Mouse (Mus musculus) ES-E14 (cell line): ENCODE measurements around the gene Dpt. TPM values are rescaled to one million over a fixed set of nuclear protein-coding genes. Genes with fewer than 3 reads are reported as not detected.

Experiments used
- DNase-seq: peaks from one replicate; pipeline ENCODE4 v3.0.0-alpha.2; 2013; ENCODE audit warnings: low read depth, low spot score
- H3K27ac ChIP-seq: 2 replicates; pipeline ENCODE4 v1.5.1; 2012; ENCODE audit warnings: low read depth, mild to moderate bottlenecking, low read length, moderate library complexity, mixed read lengths; ENCODE audit not compliant: poor library complexity, insufficient read depth, severe bottlenecking
- H3K36me3 ChIP-seq: 2 replicates; pipeline ENCODE4 v1.6.1; 2012; ENCODE audit warnings: mild to moderate bottlenecking, low read length, moderate library complexity, mixed read lengths; ENCODE audit not compliant: control insufficient read depth, poor library complexity, insufficient read depth, severe bottlenecking
- H3K4me1 ChIP-seq, 2 experiments: fragments of 150-350 bp in 1 of 2; sonication (generic) in 1 of 2; 2 replicates each; pipeline ENCODE4 v1.6.1; 2012; ENCODE audit warnings: low read length in 2 of 2, mild to moderate bottlenecking in 1 of 2, mixed read lengths in 1 of 2; ENCODE audit not compliant: control insufficient read depth in 2 of 2, insufficient read depth in 2 of 2, poor library complexity in 1 of 2
- H3K4me3 ChIP-seq, 2 experiments: fragments of 150-350 bp in 1 of 2; sonication (generic) in 1 of 2; 2 replicates each; pipeline ENCODE4 v1.5.1; 2012; ENCODE audit warnings: low read length in 2 of 2, low read depth in 1 of 2, mild to moderate bottlenecking in 1 of 2, mixed read lengths in 1 of 2; ENCODE audit not compliant: insufficient read depth in 1 of 2, poor library complexity in 1 of 2, severe bottlenecking in 1 of 2
- H3K9ac ChIP-seq: 2 replicates; pipeline ENCODE4 v1.6.1; 2012; ENCODE audit warnings: low read depth, mild to moderate bottlenecking, low read length, mixed read lengths; ENCODE audit not compliant: poor library complexity, insufficient read depth, severe bottlenecking
- H3K9me3 ChIP-seq: fragments of 150-350 bp; sonication (generic); 2 replicates; pipeline ENCODE4 v1.6.1; 2012; ENCODE audit warnings: low read depth, mild to moderate bottlenecking, low read length; ENCODE audit not compliant: control insufficient read depth, insufficient read depth
- CHD2 ChIP-seq: IDR thresholded peaks from 2 replicates; pipeline ENCODE4 v1.6.1; 2014; ENCODE audit warnings: mild to moderate bottlenecking, low read depth, low read length, inconsistent platforms
- HCFC1 ChIP-seq: IDR thresholded peaks from 2 replicates; pipeline ENCODE4 v1.6.1; 2012; ENCODE audit warnings: low read length, inconsistent platforms, borderline replicate concordance; ENCODE audit not compliant: insufficient read depth
- MAFK ChIP-seq: IDR thresholded peaks from 2 replicates; pipeline ENCODE4 v1.6.1; 2014; ENCODE audit warnings: mild to moderate bottlenecking, low read depth, low read length, inconsistent platforms; ENCODE audit not compliant: insufficient read depth
- ZC3H11A ChIP-seq: IDR thresholded peaks from 2 replicates; pipeline ENCODE4 v1.6.1; 2012; ENCODE audit warnings: low read depth, mild to moderate bottlenecking, inconsistent platforms, low read length, borderline replicate concordance
- ZNF384 ChIP-seq: IDR thresholded peaks from 2 replicates; pipeline ENCODE4 v1.6.1; 2012; ENCODE audit warnings: low read depth, low read length, inconsistent platforms
- in situ Hi-C, 2 experiments: fragments of 600-800 bp; cut with MboI; formaldehyde crosslinking; loops; one replicate each; pipeline ENCODE4 v1.15.1; 2025; ENCODE audit warnings: low sequenced_read_pairs in 2 of 2, inconsistent platforms in 1 of 2; ENCODE audit not compliant: unreplicated experiment in 2 of 2
- total RNA-seq: library from RNA; depleted of rRNA; stranded (reverse); fragments of 300-350 nt; gene quantifications from 2 replicates; pipeline ENCODE4 v1.2.3, GENCODE M21; 2012

Dpt gene
- total RNA-seq, 1 experiment, result not detected

- no peak overlapping the region for H3K4me3 ChIP-seq
- in situ Hi-C loops, result no loop called here
- H3K9ac ChIP-seq, result no peak overlapping the region
- no peak for TF ChIP-seq CHD2
- TF ChIP-seq HCFC1, result no peak
- TF ChIP-seq MAFK, result no peak
- no peak for TF ChIP-seq ZNF384
- no peak for TF ChIP-seq ZC3H11A
- no peak overlapping the region for H3K27ac ChIP-seq
- DNase-seq, result no peak
- H3K9me3 ChIP-seq, result no peaks in the 10 kb centered on the region
- no peaks in the 10 kb centered on the region for H3K4me1 ChIP-seq
- H3K36me3 ChIP-seq, result no peaks in the 10 kb centered on the region
These were observed 2.1 kb downstream of the Dpt start for GRCm38 (mm10) chr1:164798471-164798922.

DNA sequence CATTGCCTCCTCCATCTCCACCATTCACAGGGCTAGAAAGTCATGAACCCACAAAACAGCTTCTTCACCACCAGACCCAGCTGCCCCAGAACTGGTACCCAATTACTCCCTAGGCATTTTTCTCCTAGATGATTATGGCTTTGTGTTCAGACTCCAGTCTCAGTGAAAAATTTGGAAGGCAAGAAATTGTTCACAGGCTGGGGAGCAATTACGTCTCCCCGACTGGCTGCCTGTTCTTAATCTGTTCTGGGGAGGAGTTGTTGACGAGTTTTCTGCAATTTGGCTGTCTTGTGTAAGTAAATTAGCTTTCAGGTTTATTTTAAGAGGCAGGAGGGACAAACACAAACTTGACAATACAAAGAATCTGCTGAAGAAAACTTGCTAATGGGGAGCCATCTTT lies 2.7 kb downstream of the Dpt start:
- Histone ChIP-seq H3K4me3 (no peak overlapping the region), H3K36me3 (no peaks in the 10 kb centered on the region), H3K9me3 (no peaks in the 10 kb centered on the region), H3K9ac (no peak overlapping the region), H3K27ac (no peak overlapping the region), H3K4me1 (no peaks in the 10 kb centered on the region)
- TF ChIP-seq CHD2 (no peak), ZC3H11A (no peak), HCFC1 (no peak), ZNF384 (no peak), MAFK (no peak)
- no peak for DNase-seq
- in situ Hi-C loops, result no loop called here

DNA sequence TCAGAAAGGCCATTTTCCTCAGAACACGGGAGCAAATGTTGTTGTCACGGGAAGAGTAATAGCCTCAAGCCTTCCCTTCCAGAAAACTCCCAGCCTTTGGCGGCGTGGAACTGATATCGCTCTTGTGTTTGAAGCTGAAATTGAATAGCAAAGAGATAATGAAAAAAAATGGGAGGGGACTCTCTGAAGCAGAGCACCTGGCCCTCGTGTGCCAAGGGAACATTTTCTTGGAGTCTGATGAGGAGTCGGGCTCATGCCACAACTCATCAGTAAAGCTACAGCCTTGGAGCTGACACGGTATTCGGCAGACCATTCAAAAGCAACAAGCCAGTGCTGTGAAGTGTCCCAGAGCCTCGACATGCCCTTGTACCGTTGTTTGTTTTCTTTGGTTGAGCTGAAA lies 7.8 kb downstream of the Dpt start:
- Histone ChIP-seq H3K4me3 (no peak overlapping the region), H3K36me3 (no peaks in the 10 kb centered on the region), H3K27ac (no peak overlapping the region), H3K9ac (no peak overlapping the region), H3K4me1 (no peaks in the 10 kb centered on the region), H3K9me3 (no peaks in the 10 kb centered on the region)
- in situ Hi-C loops, result no loop called here
- DNase-seq, result no peak
- TF ChIP-seq ZNF384 (no peak), ZC3H11A (no peak), MAFK (no peak), CHD2 (no peak), HCFC1 (no peak)

DNA sequence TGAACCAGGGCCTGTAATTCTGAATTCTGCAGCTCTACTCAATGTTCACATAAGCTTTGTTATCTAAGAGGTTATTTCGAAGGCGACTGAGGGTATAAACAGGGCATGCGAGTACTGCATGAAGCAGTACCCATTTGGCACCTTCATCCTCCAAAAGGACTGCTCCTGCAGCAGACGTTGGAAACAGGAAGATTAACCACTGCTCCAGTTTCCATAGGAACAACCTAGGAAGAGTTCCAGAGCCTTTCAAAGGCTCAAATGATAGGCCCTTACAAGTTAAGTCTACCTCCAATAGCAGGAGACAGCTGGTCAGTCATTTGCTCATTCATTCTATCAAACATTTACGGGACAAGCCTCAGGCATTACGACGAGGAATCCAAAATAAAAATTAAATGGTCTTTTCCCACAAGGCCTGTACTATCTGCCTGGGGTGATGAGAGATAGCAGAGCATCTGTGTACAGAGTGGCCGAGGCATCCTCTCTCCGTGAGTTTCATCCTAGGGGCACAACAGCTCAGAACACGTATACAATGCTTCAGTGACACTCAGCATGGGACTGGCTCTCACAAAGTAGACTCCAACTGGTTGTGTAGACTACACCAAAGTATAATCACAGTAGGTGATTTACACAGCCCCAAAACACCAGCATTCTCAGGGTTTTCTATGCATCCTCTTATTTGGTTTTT lies 8.4 kb downstream of the Dpt start:
- no peaks in the 10 kb centered on the region for H3K36me3 ChIP-seq
- in situ Hi-C loops, result no loop called here
- no peak overlapping the region for H3K9ac ChIP-seq
- no peak overlapping the region for H3K27ac ChIP-seq
- H3K4me1 ChIP-seq, result no peaks in the 10 kb centered on the region
- no peak for DNase-seq
- TF ChIP-seq ZNF384 (no peak), MAFK (no peak), CHD2 (no peak), ZC3H11A (no peak)
- H3K4me3 ChIP-seq, result no peak overlapping the region
- H3K9me3 ChIP-seq, result no peaks in the 10 kb centered on the region

DNA sequence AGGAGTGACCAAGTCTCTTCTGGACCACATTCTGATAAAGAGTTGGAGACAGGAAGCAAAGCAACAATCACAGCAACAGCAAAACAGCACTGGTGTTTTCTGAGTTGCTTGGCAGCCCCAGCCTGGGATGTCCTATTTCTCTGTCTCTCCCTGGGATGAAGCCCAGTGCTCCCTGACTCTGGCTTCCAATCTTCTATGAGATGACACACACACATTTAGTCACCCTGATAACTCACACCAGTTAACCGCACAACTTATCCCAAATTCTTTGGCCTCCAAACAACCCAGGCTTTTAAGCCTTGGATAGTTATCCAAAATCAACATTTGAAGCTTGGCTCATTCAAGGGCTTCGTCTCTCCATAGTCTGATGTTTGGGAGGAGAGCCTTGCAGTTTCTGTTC lies 12.9 kb downstream of the Dpt start:
- H3K27ac ChIP-seq, result no peak overlapping the region
- H3K9me3 ChIP-seq, result no peaks in the 10 kb centered on the region
- H3K4me1 ChIP-seq, result no peaks in the 10 kb centered on the region
- no peak for TF ChIP-seq ZC3H11A
- TF ChIP-seq MAFK, result no peak
- no peak for TF ChIP-seq HCFC1
- no peak for TF ChIP-seq CHD2
- no peak for TF ChIP-seq ZNF384
- no peak for DNase-seq
- no peak overlapping the region for H3K4me3 ChIP-seq
- H3K9ac ChIP-seq, result no peak overlapping the region
- in situ Hi-C loops, result no loop called here
- H3K36me3 ChIP-seq, result no peaks in the 10 kb centered on the region
